Mouse (Mus musculus) C2C12 (cell line): Measurements from ENCODE around the gene Tpst2.

ENCODE experiments used
- CEBPB ChIP-seq: IDR thresholded peaks from one replicate; pipeline ENCODE4 v1.6.1; 2011; ENCODE audit warnings: low read depth, mild to moderate bottlenecking, control low read depth, moderate library complexity
- CTCF ChIP-seq: IDR thresholded peaks from one replicate; pipeline ENCODE4 v1.5.1; 2011; ENCODE audit not compliant: control insufficient read depth, insufficient read depth, insufficient read length
- MAX ChIP-seq: IDR thresholded peaks from one replicate; pipeline ENCODE4 v1.6.1; 2011; ENCODE audit warnings: mild to moderate bottlenecking, control low read depth
- MYOD1 ChIP-seq: IDR thresholded peaks from one replicate; pipeline ENCODE4 v1.6.1; 2011; ENCODE audit warnings: low read depth; ENCODE audit not compliant: control insufficient read depth, insufficient read length
- MYOG ChIP-seq: IDR thresholded peaks from one replicate; pipeline ENCODE4 v1.6.1; 2011; ENCODE audit not compliant: control insufficient read depth, insufficient read length; ENCODE audit errors: extremely low read depth
- USF1 ChIP-seq: IDR thresholded peaks from one replicate; pipeline ENCODE4 v1.6.1; 2011; ENCODE audit warnings: low read depth, mild to moderate bottlenecking, control low read depth, moderate library complexity

GRCm38 (mm10) chr5:112320936-112321335 is 44.4 kb downstream of the Tpst2 start:
- TF ChIP-seq USF1 (no peak), CTCF (no peak), CEBPB (no peak), MYOG (no peak), MYOD1 (no peak), MAX (no peak)
